In genomic region chr5:143253881-143254486, GRCm38 (mm10) we compare ENCODE assay signal across 8 mouse cellular contexts. TPM values are rescaled to one million over a fixed set of nuclear protein-coding genes. Genes with fewer than 3 reads are reported as not detected.
A peak's percentile ranks its signal among the peaks of the same experiment; 100 is the strongest.
DNase-seq lines count a peak whose midpoint lies in the region; ATAC-seq and TF ChIP-seq lines count a peak whose summit lies in the region.

No protein-coding gene starts in this region.

- H3K27me3 ChIP-seq in kidney, embryonic 14.5 days (ENCODE audit: control insufficient read depth, insufficient read depth, low read length) = peaks cover 78% of the 10 kb centered on the region
- peaks cover 76% of the 10 kb centered on the region for H3K27me3 ChIP-seq in forebrain, embryonic 13.5 days
- peaks cover 86% of the 10 kb centered on the region for H3K27me3 ChIP-seq in liver, embryonic 13.5 days
- peaks cover 62% of the 10 kb centered on the region for H3K27me3 ChIP-seq in stomach, embryonic 15.5 days (replicated peaks)

- no peaks in the 10 kb centered on the region for H3K9me3 ChIP-seq in kidney, embryonic 14.5 days (ENCODE audit: control insufficient read depth, low read length)
- no peaks in the 10 kb centered on the region for H3K9me3 ChIP-seq in forebrain, embryonic 13.5 days (replicated peaks)
- H3K9me3 ChIP-seq in liver, embryonic 13.5 days (replicated peaks) = no peaks in the 10 kb centered on the region
- no peaks in the 10 kb centered on the region for H3K9me3 ChIP-seq in stomach, embryonic 15.5 days

- H3K36me3 ChIP-seq in kidney, embryonic 14.5 days (ENCODE audit: control insufficient read depth, insufficient read depth, low read length) = peaks cover 1% of the 10 kb centered on the region; the same call in 1 of the 2 replicates
- H3K36me3 ChIP-seq in forebrain, embryonic 13.5 days (ENCODE audit: poor library complexity, severe bottlenecking) = peaks cover 94% of the 10 kb centered on the region
- H3K36me3 ChIP-seq in liver, embryonic 13.5 days = no peaks in the 10 kb centered on the region
- peaks cover 19% of the 10 kb centered on the region; the same call in 1 of the 2 replicates for H3K36me3 ChIP-seq in stomach, embryonic 15.5 days

- TF ChIP-seq POLR2A in brain, embryonic 14.5 days (IDR thresholded peaks at IDR 0.05; ENCODE audit: borderline replicate concordance, extremely low read depth, insufficient read depth, insufficient read length, poor library complexity, severe bottlenecking) = no peak

- no peak for TF ChIP-seq CTCF in brain, embryonic 14.5 days (IDR thresholded peaks at IDR 0.05; ENCODE audit: borderline replicate concordance, extremely low read depth, insufficient read depth, insufficient read length)

- H3K4me2 ChIP-seq in kidney, embryonic 14.5 days (replicated peaks; ENCODE audit: low read depth, low read length) = peak overlapping the region; percentile 84
- peak overlapping the region; percentile 67 for H3K4me2 ChIP-seq in forebrain, embryonic 13.5 days
- H3K4me2 ChIP-seq in liver, embryonic 13.5 days = peak overlapping the region; percentile 56
- peak overlapping the region; percentile 82 for H3K4me2 ChIP-seq in stomach, embryonic 15.5 days

- peaks cover 21% of the 10 kb centered on the region for H3K4me1 ChIP-seq in kidney, embryonic 14.5 days (ENCODE audit: control insufficient read depth, insufficient read depth, low read length)
- peaks cover 25% of the 10 kb centered on the region for H3K4me1 ChIP-seq in forebrain, embryonic 13.5 days
- peaks cover 11% of the 10 kb centered on the region for H3K4me1 ChIP-seq in liver, embryonic 13.5 days (replicated peaks)
- H3K4me1 ChIP-seq in stomach, embryonic 15.5 days = peaks cover 14% of the 10 kb centered on the region

- 6% methylated on average over 74 of the region's 81 CpGs for WGBS in kidney, embryonic 14.5 days
- WGBS in forebrain, embryonic 13.5 days = 4% methylated on average over 78 of the region's 81 CpGs
- WGBS in liver, embryonic 13.5 days (ENCODE audit: insufficient replicate concordance) = 4% methylated on average over 81 of the region's 81 CpGs
- 13% methylated on average over 76 of the region's 81 CpGs for WGBS in stomach, embryonic 15.5 days

- DNase-seq in kidney, postnatal 14 days = no peak
- DNase-seq in brain, embryonic 14.5 days (ENCODE audit: low read depth) = peak; percentile 59
- DNase-seq in liver, embryonic 13.5 days = no peak
- no peak for DNase-seq in spleen, postnatal 4 days (ENCODE audit: low spot score in 2 of 2)
- no peak for DNase-seq in spleen, postnatal 36 days (ENCODE audit: low spot score in 2 of 2)

- peak overlapping the region; percentile 28 for H3K9ac ChIP-seq in kidney, embryonic 14.5 days (ENCODE audit: low read depth, low read length)
- peak overlapping the region; percentile 53 for H3K9ac ChIP-seq in forebrain, embryonic 13.5 days
- H3K9ac ChIP-seq in liver, embryonic 13.5 days = no peak overlapping the region
- H3K9ac ChIP-seq in stomach, embryonic 15.5 days = no peak overlapping the region

- H3K4me3 ChIP-seq in kidney, embryonic 14.5 days (ENCODE audit: low read length) = peak overlapping the region; percentile 46
- H3K4me3 ChIP-seq in forebrain, embryonic 13.5 days = peak overlapping the region; percentile 40
- H3K4me3 ChIP-seq in liver, embryonic 13.5 days (replicated peaks) = peak overlapping the region; percentile 47
- peak overlapping the region; percentile 40 for H3K4me3 ChIP-seq in stomach, embryonic 15.5 days (replicated peaks)

- no peak overlapping the region for H3K27ac ChIP-seq in kidney, embryonic 14.5 days (ENCODE audit: low read depth, low read length)
- no peak overlapping the region for H3K27ac ChIP-seq in forebrain, embryonic 13.5 days
- no peak overlapping the region for H3K27ac ChIP-seq in liver, embryonic 13.5 days
- H3K27ac ChIP-seq in stomach, embryonic 15.5 days = no peak overlapping the region

- peak; percentile 26 for ATAC-seq in kidney, embryonic 14.5 days (ENCODE audit: low FRiP score, low TSS enrichment)
- ATAC-seq in forebrain, embryonic 13.5 days = peak; percentile 36
- ATAC-seq in liver, embryonic 13.5 days (ENCODE audit: low read depth) = no peak
- no peak for ATAC-seq in stomach, embryonic 15.5 days (ENCODE audit: insufficient read depth, low FRiP score, low read depth)

RNA-seq across cellular contexts. Expression of gene Zfp316, which starts 15.8 kb away (rescaled TPM):
- polyA plus RNA-seq in kidney, embryonic 14.5 days (2014; fragmentation: Nextera tagmentation; extraction: Ambion mirVana) = 2.2 and 2.5 TPM in 2 replicates
- polyA plus RNA-seq in brain, embryonic 14.5 days (2012; rRNA removed) = 19.4 and 31.7 TPM in 2 replicates
- polyA plus RNA-seq in forebrain, embryonic 13.5 days (2015; fragmentation: Nextera tagmentation; extraction: Ambion mirVana) = 5.8 and 6.1 TPM in 2 replicates
- polyA plus RNA-seq in liver, embryonic 13.5 days (2015; fragmentation: Nextera tagmentation; extraction: Ambion mirVana) = 0.20 and 0.25 TPM in 2 replicates
- 3.0 and 3.3 TPM in 2 replicates for polyA plus RNA-seq in stomach, embryonic 15.5 days (2015; fragmentation: Nextera tagmentation; extraction: Ambion mirVana)

RNA-seq across cellular contexts. Expression of gene Zfp12, which starts 19.0 kb away (rescaled TPM):
- polyA plus RNA-seq in kidney, embryonic 14.5 days (2014; fragmentation: Nextera tagmentation; extraction: Ambion mirVana) = 11.4 and 19.6 TPM in 2 replicates
- polyA plus RNA-seq in brain, embryonic 14.5 days (2012; rRNA removed) = 32.3 and 34.8 TPM in 2 replicates
- 22.7 and 23.5 TPM in 2 replicates for polyA plus RNA-seq in forebrain, embryonic 13.5 days (2015; fragmentation: Nextera tagmentation; extraction: Ambion mirVana)
- 2.2 and 3.1 TPM in 2 replicates for polyA plus RNA-seq in liver, embryonic 13.5 days (2015; fragmentation: Nextera tagmentation; extraction: Ambion mirVana)
- 12.8 and 13.2 TPM in 2 replicates for polyA plus RNA-seq in stomach, embryonic 15.5 days (2015; fragmentation: Nextera tagmentation; extraction: Ambion mirVana)

RNA-seq across cellular contexts. Expression of gene Spdye4a, which starts 27.3 kb away (rescaled TPM):
- not detected in 2 replicates for polyA plus RNA-seq in kidney, embryonic 14.5 days (2014; fragmentation: Nextera tagmentation; extraction: Ambion mirVana)
- not detected in 2 replicates for polyA plus RNA-seq in brain, embryonic 14.5 days (2012; rRNA removed)
- polyA plus RNA-seq in forebrain, embryonic 13.5 days (2015; fragmentation: Nextera tagmentation; extraction: Ambion mirVana) = not detected in 2 replicates
- not detected in 2 replicates for polyA plus RNA-seq in liver, embryonic 13.5 days (2015; fragmentation: Nextera tagmentation; extraction: Ambion mirVana)
- polyA plus RNA-seq in stomach, embryonic 15.5 days (2015; fragmentation: Nextera tagmentation; extraction: Ambion mirVana) = not detected in 2 replicates

RNA-seq across cellular contexts. Expression of gene Zfp853, which starts 39.4 kb away (rescaled TPM):
- polyA plus RNA-seq in kidney, embryonic 14.5 days (2014; fragmentation: Nextera tagmentation; extraction: Ambion mirVana) = 0.06 and 0.08 TPM in 2 replicates
- 1.9 and 3.8 TPM in 2 replicates for polyA plus RNA-seq in brain, embryonic 14.5 days (2012; rRNA removed)
- polyA plus RNA-seq in forebrain, embryonic 13.5 days (2015; fragmentation: Nextera tagmentation; extraction: Ambion mirVana) = not detected in 2 replicates
- polyA plus RNA-seq in liver, embryonic 13.5 days (2015; fragmentation: Nextera tagmentation; extraction: Ambion mirVana) = not detected in 2 replicates
- polyA plus RNA-seq in stomach, embryonic 15.5 days (2015; fragmentation: Nextera tagmentation; extraction: Ambion mirVana) = 0.09 TPM in 2 replicates

Comparison
In these comparisons a context has a peak if more than half of its experiments do, and no peak if none do; other contexts are left out.
1. ATAC-seq: peak in kidney, embryonic 14.5 days (single experiment) and forebrain, embryonic 13.5 days (single experiment); none in liver, embryonic 13.5 days (single experiment) and stomach, embryonic 15.5 days (single experiment).
2. H3K9ac ChIP-seq: peak in kidney, embryonic 14.5 days (single experiment) and forebrain, embryonic 13.5 days (single experiment); none in liver, embryonic 13.5 days (single experiment) and stomach, embryonic 15.5 days (single experiment).
3. Peak in every context shown above with its lines, with median percentiles within 50 percentile points of each other: H3K4me2 ChIP-seq and H3K4me3 ChIP-seq.